Mouse (Mus musculus) liver, adult 2 months (tissue): ENCODE measurements around the gene Zbtb42.

Experiments
- CTCF ChIP-seq: fragments of 200-500 bp; IDR thresholded peaks from 2 replicates; pipeline ENCODE4 v1.5.1; 2011; ENCODE audit warnings: low read depth, low read length, control low read depth
- POLR2A ChIP-seq: fragments of 200-500 bp; IDR thresholded peaks from 2 replicates; pipeline ENCODE4 v1.6.1; 2011; ENCODE audit warnings: low read length, control low read depth; ENCODE audit not compliant: insufficient read depth; ENCODE audit errors: extremely low read depth

DNA sequence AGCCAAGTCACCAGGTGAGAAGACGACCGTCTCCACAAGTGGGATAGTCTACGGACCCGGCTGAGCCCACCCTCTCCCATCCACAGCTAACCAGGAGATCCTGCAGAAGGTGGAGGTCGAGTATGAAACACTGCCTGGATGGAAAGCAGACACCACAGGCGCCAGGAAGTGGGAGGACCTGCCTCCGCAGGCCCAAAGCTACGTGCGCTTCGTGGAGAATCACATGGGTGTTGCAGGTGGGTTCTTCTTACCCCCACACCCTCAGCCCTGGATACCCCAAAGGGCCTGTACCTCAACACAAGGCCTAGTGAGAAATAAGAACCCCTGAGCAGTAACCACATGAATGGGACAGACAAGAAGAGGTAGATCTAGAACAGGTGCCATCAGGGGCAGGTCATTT, 39.1 kb upstream of the Zbtb42 start:
- TF ChIP-seq POLR2A (no peak), CTCF (no peak)
